Mouse (Mus musculus) T-cell, adult 66 days (primary cell): ENCODE measurements around the gene Ovch2. TPM values are rescaled to one million over a fixed set of nuclear protein-coding genes. Genes with fewer than 3 reads are reported as not detected.

Source experiments
- total RNA-seq, 2 experiments: library from RNA; stranded (reverse); gene quantifications; 3 replicates in 1 of 2; 4 replicates in 1 of 2; pipeline ENCODE4 v1.2.4; 2023

The Ovch2 gene
- not detected for total RNA-seq

GRCm38 (mm10) chr7:107801108-107801507 is at the start of gene Ovch2:
TSS of gene Ovch2 (minus strand) at chr7:107801208.

GRCm38 (mm10) chr7:107847390-107847789 is 46.4 kb upstream of the Ovch2 start, which contains the start of gene Olfr470:
TSS of gene Olfr470 (minus strand) at chr7:107847490.

GRCm38 (mm10) chr7:107825441-107825840 is 24.4 kb upstream of the Ovch2 start, which contains the start of gene Olfr469:
TSS of gene Olfr469 (minus strand) at chr7:107825541.

GRCm38 (mm10) chr7:107811963-107812362 is 11.0 kb upstream of the Ovch2 start, which contains the start of gene Olfr467:
TSS of gene Olfr467 (plus strand) at chr7:107812263.

GRCm38 (mm10) chr7:107757308-107758151 is 43.5 kb downstream of the Ovch2 start, which contains the start of gene Cyb5r2:
TSS of gene Cyb5r2 (minus strand) at chr7:107758032.

Other genes with a start within 250 kb of the Ovch2 start
- gene Olfml1, start 233.8 kb downstream of the Ovch2 start, total RNA-seq: not detected
- gene Ppfibp2, start 206.0 kb downstream of the Ovch2 start, total RNA-seq: under 1 TPM; 0.56 to 0.93 TPM
- not detected for gene 5330417H12Rik, start 176.0 kb downstream of the Ovch2 start, total RNA-seq
- gene Cyb5r2, start 43.2 kb downstream of the Ovch2 start, total RNA-seq: not detected
- not detected for gene Olfr467, start 11.1 kb upstream of the Ovch2 start, total RNA-seq
- gene Olfr469, start 24.3 kb upstream of the Ovch2 start, total RNA-seq: not detected
- gene Olfr470, start 46.3 kb upstream of the Ovch2 start, total RNA-seq: not detected
- gene Olfr472, start 96.7 kb upstream of the Ovch2 start, total RNA-seq: under 1 TPM in 1 of 2 experiments, not detected in 1; 0.17 TPM
- gene Olfr473, start 129.2 kb upstream of the Ovch2 start, total RNA-seq: not detected
- not detected for gene Olfr474, start 153.4 kb upstream of the Ovch2 start, total RNA-seq
- gene Olfr476, start 163.6 kb upstream of the Ovch2 start, total RNA-seq: not detected
- not detected for gene Olfr477, start 185.5 kb upstream of the Ovch2 start, total RNA-seq
- not detected for gene Olfr478, start 232.8 kb upstream of the Ovch2 start, total RNA-seq
- not detected for gene Olfr479, start 249.5 kb upstream of the Ovch2 start, total RNA-seq